Mouse (Mus musculus): ENCODE measurements around the gene Thsd4. TPM values are rescaled to one million over a fixed set of nuclear protein-coding genes. Genes with fewer than 3 reads are reported as not detected.
A peak's percentile ranks its signal among the peaks of the same experiment; 100 is the strongest.

The Thsd4 gene
- polyA plus RNA-seq, 1 experiment from 2014 or later, result 24.5 TPM

GRCm38 (mm10) chr9:60271940-60272339 lies 249.9 kb downstream of the Thsd4 start:
- H3K4me1 ChIP-seq (ENCODE audit: insufficient read depth, low read length), result peaks cover 26% of the 10 kb centered on the region
- H3K27me3 ChIP-seq (ENCODE audit: insufficient read depth, low read length), result no peaks in the 10 kb centered on the region
- WGBS, result 83% methylated on average over 2 of the region's 2 CpGs
- no peak overlapping the region for H3K4me2 ChIP-seq (replicated peaks; ENCODE audit: low read depth, low read length)
- H3K36me3 ChIP-seq (ENCODE audit: insufficient read depth, low read length), result no peaks in the 10 kb centered on the region
- no peak overlapping the region for H3K4me3 ChIP-seq (ENCODE audit: low read length)
- H3K27ac ChIP-seq (ENCODE audit: low read length), result no peak overlapping the region
- no peaks in the 10 kb centered on the region for H3K9me3 ChIP-seq (ENCODE audit: low read length)
- no peak for ATAC-seq (ENCODE audit: low FRiP score, low TSS enrichment)
- no peak overlapping the region for H3K9ac ChIP-seq (replicated peaks; ENCODE audit: low read length)

GRCm38 (mm10) chr9:60269807-60270206 lies 252.0 kb downstream of the Thsd4 start:
- 74% methylated on average over 5 of the region's 5 CpGs for WGBS
- Histone ChIP-seq H3K9ac (replicated peaks; ENCODE audit: low read length) (no peak overlapping the region), H3K36me3 (ENCODE audit: insufficient read depth, low read length) (no peaks in the 10 kb centered on the region), H3K9me3 (ENCODE audit: low read length) (no peaks in the 10 kb centered on the region), H3K4me3 (ENCODE audit: low read length) (no peak overlapping the region), H3K4me2 (replicated peaks; ENCODE audit: low read depth, low read length) (no peak overlapping the region), H3K4me1 (ENCODE audit: insufficient read depth, low read length) (peaks cover 12% of the 10 kb centered on the region), H3K27ac (ENCODE audit: low read length) (no peak overlapping the region), H3K27me3 (ENCODE audit: insufficient read depth, low read length) (no peaks in the 10 kb centered on the region)
- no peak for ATAC-seq (ENCODE audit: low FRiP score, low TSS enrichment)

- Histone ChIP-seq H3K4me2 (replicated peaks; ENCODE audit: low read depth, low read length) (no peak overlapping the region), H3K9me3 (ENCODE audit: low read length) (no peaks in the 10 kb centered on the region), H3K36me3 (ENCODE audit: insufficient read depth, low read length) (no peaks in the 10 kb centered on the region), H3K4me1 (ENCODE audit: insufficient read depth, low read length) (peaks cover 4% of the 10 kb centered on the region), H3K9ac (replicated peaks; ENCODE audit: low read length) (no peak overlapping the region), H3K4me3 (ENCODE audit: low read length) (no peak overlapping the region), H3K27ac (ENCODE audit: low read length) (no peak overlapping the region), H3K27me3 (ENCODE audit: insufficient read depth, low read length) (no peaks in the 10 kb centered on the region)
- 60% methylated on average over 5 of the region's 5 CpGs for WGBS
- no peak for ATAC-seq (ENCODE audit: low FRiP score, low TSS enrichment)
Observed at GRCm38 (mm10) chr9:60267273-60267626, 254.6 kb downstream of the Thsd4 start.

GRCm38 (mm10) chr9:60266583-60267272 lies 255.1 kb downstream of the Thsd4 start:
- no peaks in the 10 kb centered on the region for H3K36me3 ChIP-seq (ENCODE audit: insufficient read depth, low read length)
- H3K4me3 ChIP-seq (ENCODE audit: low read length), result no peak overlapping the region
- H3K4me1 ChIP-seq (ENCODE audit: insufficient read depth, low read length), result peaks cover 4% of the 10 kb centered on the region
- H3K9ac ChIP-seq (replicated peaks; ENCODE audit: low read length), result no peak overlapping the region
- no peak for ATAC-seq (ENCODE audit: low FRiP score, low TSS enrichment)
- H3K27me3 ChIP-seq (ENCODE audit: insufficient read depth, low read length), result no peaks in the 10 kb centered on the region
- no peak overlapping the region for H3K4me2 ChIP-seq (replicated peaks; ENCODE audit: low read depth, low read length)
- no peak overlapping the region for H3K27ac ChIP-seq (ENCODE audit: low read length)
- no peaks in the 10 kb centered on the region for H3K9me3 ChIP-seq (ENCODE audit: low read length)
- 83% methylated on average over 15 of the region's 15 CpGs for WGBS

GRCm38 (mm10) chr9:60264586-60265325 lies 257.1 kb downstream of the Thsd4 start:
- WGBS, result 46% methylated on average over 10 of the region's 10 CpGs
- no peaks in the 10 kb centered on the region for H3K27me3 ChIP-seq (ENCODE audit: insufficient read depth, low read length)
- peak overlapping the region; percentile 64 for H3K27ac ChIP-seq (ENCODE audit: low read length)
- H3K4me2 ChIP-seq (replicated peaks; ENCODE audit: low read depth, low read length), result no peak overlapping the region
- H3K4me1 ChIP-seq (ENCODE audit: insufficient read depth, low read length), result peaks cover 4% of the 10 kb centered on the region
- no peak overlapping the region for H3K4me3 ChIP-seq (ENCODE audit: low read length)
- H3K9me3 ChIP-seq (ENCODE audit: low read length), result no peaks in the 10 kb centered on the region
- H3K36me3 ChIP-seq (ENCODE audit: insufficient read depth, low read length), result no peaks in the 10 kb centered on the region
- H3K9ac ChIP-seq (replicated peaks; ENCODE audit: low read length), result no peak overlapping the region
- 0 out of 2 replicates have a peak, but pooled peaks have one; percentile 39 for ATAC-seq (ENCODE audit: low FRiP score, low TSS enrichment)

- 63% methylated on average over 6 of the region's 6 CpGs for WGBS
- no peak overlapping the region for H3K4me2 ChIP-seq (replicated peaks; ENCODE audit: low read depth, low read length)
- no peak overlapping the region for H3K9ac ChIP-seq (replicated peaks; ENCODE audit: low read length)
- H3K27ac ChIP-seq (ENCODE audit: low read length), result no peak overlapping the region
- no peaks in the 10 kb centered on the region for H3K36me3 ChIP-seq (ENCODE audit: insufficient read depth, low read length)
- no peak overlapping the region for H3K4me3 ChIP-seq (ENCODE audit: low read length)
- H3K9me3 ChIP-seq (ENCODE audit: low read length), result no peaks in the 10 kb centered on the region
- no peaks in the 10 kb centered on the region for H3K27me3 ChIP-seq (ENCODE audit: insufficient read depth, low read length)
- peaks cover 4% of the 10 kb centered on the region for H3K4me1 ChIP-seq (ENCODE audit: insufficient read depth, low read length)
- no peak for ATAC-seq (ENCODE audit: low FRiP score, low TSS enrichment)
Observed at GRCm38 (mm10) chr9:60262515-60263140, 259.2 kb downstream of the Thsd4 start.

GRCm38 (mm10) chr9:60259626-60260025 lies 262.2 kb downstream of the Thsd4 start:
- H3K4me1 ChIP-seq (ENCODE audit: insufficient read depth, low read length), result peaks cover 3% of the 10 kb centered on the region
- H3K27me3 ChIP-seq (ENCODE audit: insufficient read depth, low read length), result no peaks in the 10 kb centered on the region
- WGBS, result 79% methylated on average over 13 of the region's 13 CpGs
- H3K9me3 ChIP-seq (ENCODE audit: low read length), result no peaks in the 10 kb centered on the region
- H3K4me3 ChIP-seq (ENCODE audit: low read length), result no peak overlapping the region
- H3K4me2 ChIP-seq (replicated peaks; ENCODE audit: low read depth, low read length), result no peak overlapping the region
- no peak overlapping the region for H3K27ac ChIP-seq (ENCODE audit: low read length)
- no peak overlapping the region for H3K9ac ChIP-seq (replicated peaks; ENCODE audit: low read length)
- no peaks in the 10 kb centered on the region for H3K36me3 ChIP-seq (ENCODE audit: insufficient read depth, low read length)
- no peak for ATAC-seq (ENCODE audit: low FRiP score, low TSS enrichment)

GRCm38 (mm10) chr9:60251765-60252164 lies 270.1 kb downstream of the Thsd4 start:
- no peaks in the 10 kb centered on the region for H3K9me3 ChIP-seq (ENCODE audit: low read length)
- no peak for ATAC-seq (ENCODE audit: low FRiP score, low TSS enrichment)
- no peaks in the 10 kb centered on the region for H3K27me3 ChIP-seq (ENCODE audit: insufficient read depth, low read length)
- H3K36me3 ChIP-seq (ENCODE audit: insufficient read depth, low read length), result no peaks in the 10 kb centered on the region
- H3K4me2 ChIP-seq (replicated peaks; ENCODE audit: low read depth, low read length), result no peak overlapping the region
- 56% methylated on average over 3 of the region's 3 CpGs for WGBS
- no peaks in the 10 kb centered on the region for H3K4me1 ChIP-seq (ENCODE audit: insufficient read depth, low read length)
- H3K27ac ChIP-seq (ENCODE audit: low read length), result no peak overlapping the region
- no peak overlapping the region for H3K4me3 ChIP-seq (ENCODE audit: low read length)
- H3K9ac ChIP-seq (replicated peaks; ENCODE audit: low read length), result no peak overlapping the region

- no peak overlapping the region for H3K9ac ChIP-seq (replicated peaks; ENCODE audit: low read length)
- ATAC-seq (ENCODE audit: low FRiP score, low TSS enrichment), result no peak
Observed at GRCm38 (mm10) chr9:60250403-60250802, 271.4 kb downstream of the Thsd4 start.

GRCm38 (mm10) chr9:60247998-60248397 lies 273.8 kb downstream of the Thsd4 start:
- no peak for ATAC-seq (ENCODE audit: low FRiP score, low TSS enrichment)
- no peaks in the 10 kb centered on the region for H3K36me3 ChIP-seq (ENCODE audit: insufficient read depth, low read length)
- 73% methylated on average over 3 of the region's 3 CpGs for WGBS
- H3K4me1 ChIP-seq (ENCODE audit: insufficient read depth, low read length), result 0 out of 2 replicates have a peak, but pooled peaks cover 4% of the 10 kb centered on the region
- H3K9ac ChIP-seq (replicated peaks; ENCODE audit: low read length), result no peak overlapping the region
- no peak overlapping the region for H3K4me2 ChIP-seq (replicated peaks; ENCODE audit: low read depth, low read length)
- no peaks in the 10 kb centered on the region for H3K27me3 ChIP-seq (ENCODE audit: insufficient read depth, low read length)
- no peaks in the 10 kb centered on the region for H3K9me3 ChIP-seq (ENCODE audit: low read length)
- H3K4me3 ChIP-seq (ENCODE audit: low read length), result no peak overlapping the region
- H3K27ac ChIP-seq (ENCODE audit: low read length), result no peak overlapping the region

More at GRCm38 (mm10) chr9:60250403-60250802, 271.4 kb downstream of the Thsd4 start:
- Histone ChIP-seq H3K9me3 (ENCODE audit: low read length) (no peaks in the 10 kb centered on the region), H3K4me3 (ENCODE audit: low read length) (no peak overlapping the region), H3K4me1 (ENCODE audit: insufficient read depth, low read length) (no peaks in the 10 kb centered on the region), H3K36me3 (ENCODE audit: insufficient read depth, low read length) (no peaks in the 10 kb centered on the region), H3K27ac (ENCODE audit: low read length) (no peak overlapping the region), H3K4me2 (replicated peaks; ENCODE audit: low read depth, low read length) (no peak overlapping the region), H3K27me3 (ENCODE audit: insufficient read depth, low read length) (no peaks in the 10 kb centered on the region)

All from kidney, embryonic 16.5 days (tissue).